Mouse (Mus musculus): ENCODE measurements around the gene Svs4.

DNA sequence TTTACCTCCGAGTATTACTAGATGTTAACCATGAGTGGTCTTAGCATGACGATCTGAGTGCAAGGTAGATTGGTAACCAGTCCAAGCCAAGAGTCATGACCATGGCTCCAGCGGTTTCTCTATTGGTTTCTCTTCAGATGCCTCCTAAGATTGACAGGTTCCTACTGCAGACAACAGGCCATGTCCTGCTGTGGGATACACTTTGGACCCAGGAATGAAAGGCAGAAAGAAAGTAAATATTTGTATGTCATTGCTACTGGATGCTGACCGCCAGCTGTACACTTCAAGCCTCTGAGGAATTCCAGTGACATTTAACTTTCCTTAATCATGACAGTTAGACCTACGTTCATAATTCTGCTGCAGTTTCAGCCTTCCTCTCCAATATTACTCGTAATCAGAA, 42.7 kb upstream of the Svs4 start:
- no peak for TF ChIP-seq CTCF (IDR thresholded peaks at IDR 0.05; ENCODE audit: low read depth, low read length)
- no peak for TF ChIP-seq GATA1 (IDR thresholded peaks at IDR 0.05; ENCODE audit: borderline replicate concordance, low read length)
- TF ChIP-seq POLR2AphosphoS5 (IDR thresholded peaks at IDR 0.05; ENCODE audit: insufficient replicate concordance, low read depth, low read length), result no peak
- TF ChIP-seq GATA2 (IDR thresholded peaks at IDR 0.05; ENCODE audit: borderline replicate concordance, low read depth, low read length), result no peak

Data from G1E (cell line).